In the genomic region with DNA sequence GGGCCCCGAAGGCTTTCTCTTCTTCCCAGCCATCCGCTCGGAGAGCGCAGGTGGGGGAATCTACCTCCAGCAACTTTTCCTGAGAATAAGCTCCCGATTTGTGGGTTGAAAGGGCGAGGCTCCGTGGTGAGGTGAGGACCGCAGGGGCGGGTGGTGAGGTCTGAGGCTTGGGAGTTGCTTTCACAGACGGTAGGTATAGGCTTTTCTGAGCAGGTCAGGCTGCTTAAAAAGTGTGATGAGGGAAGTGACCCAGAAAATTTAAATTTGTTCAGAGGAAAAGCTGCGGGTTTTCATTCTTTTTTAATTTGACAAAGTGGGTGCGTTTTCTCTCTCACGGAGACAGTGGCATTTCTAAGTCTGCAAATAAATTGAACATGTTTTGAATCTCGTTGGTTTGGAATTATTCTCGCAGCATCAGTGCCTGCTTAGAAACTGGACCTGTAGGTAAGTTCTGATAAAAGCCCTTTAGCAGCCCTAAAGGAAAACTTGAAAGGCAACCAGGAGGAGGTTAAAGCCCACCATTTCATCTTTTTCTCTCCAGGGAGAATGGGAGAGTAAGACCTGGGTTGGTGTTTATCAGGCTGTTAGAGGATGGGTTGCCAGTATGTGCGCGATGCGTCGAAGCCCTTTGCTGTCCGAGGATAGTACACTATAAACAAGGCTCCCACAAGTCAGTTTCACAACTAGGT, we compare ENCODE assay signal across 8 mouse cellular contexts. TPM values are rescaled to one million over a fixed set of nuclear protein-coding genes. Genes with fewer than 3 reads are reported as not detected.
A peak's percentile ranks its signal among the peaks of the same experiment; 100 is the strongest.
DNase-seq lines count a peak whose midpoint lies in the region; ATAC-seq lines count a peak whose summit lies in the region.

No protein-coding gene starts in this region.

- ATAC-seq in kidney, embryonic 16.5 days (ENCODE audit: low FRiP score, low TSS enrichment), result no peak
- no peak for ATAC-seq in embryonic facial prominence, embryonic 15.5 days (ENCODE audit: insufficient number of reproducible peaks, low FRiP score, low TSS enrichment, low read depth)
- ATAC-seq in intestine, embryonic 15.5 days, result no peak
- no peak for ATAC-seq in neural tube, embryonic 11.5 days (ENCODE audit: insufficient read depth, low FRiP score, low TSS enrichment)

- H3K4me2 ChIP-seq in kidney, embryonic 16.5 days (replicated peaks; ENCODE audit: low read depth, low read length), result peak overlapping the region; percentile 96
- H3K4me2 ChIP-seq in embryonic facial prominence, embryonic 15.5 days (replicated peaks), result peak overlapping the region; percentile 95
- H3K4me2 ChIP-seq in intestine, embryonic 15.5 days (replicated peaks), result peak overlapping the region; percentile 97
- H3K4me2 ChIP-seq in neural tube, embryonic 11.5 days (ENCODE audit: low read depth), result peak overlapping the region; percentile 94

- no peak for DNase-seq in kidney, postnatal 14 days
- DNase-seq in neural tube, embryonic 11.5 days (ENCODE audit: low spot score), result peak; percentile 11
- no peak for DNase-seq in urinary bladder, postnatal 36 days (ENCODE audit: low spot score in 2 of 2)
- DNase-seq in cerebellum, postnatal 14 days, result no peak
- DNase-seq in layer of hippocampus, adult 11-12 months (ENCODE audit: low spot score), result no peak

- 19% methylated on average over 20 of the region's 20 CpGs for WGBS in kidney, embryonic 16.5 days
- WGBS in embryonic facial prominence, embryonic 15.5 days, result 18% methylated on average over 20 of the region's 20 CpGs
- 19% methylated on average over 20 of the region's 20 CpGs for WGBS in intestine, embryonic 15.5 days
- WGBS in neural tube, embryonic 11.5 days, result 19% methylated on average over 20 of the region's 20 CpGs

- H3K9ac ChIP-seq in kidney, embryonic 16.5 days (replicated peaks; ENCODE audit: low read length), result peak overlapping the region; percentile 68
- peak overlapping the region; percentile 29; the same call in 1 of the 2 replicates for H3K9ac ChIP-seq in embryonic facial prominence, embryonic 15.5 days
- no peak overlapping the region for H3K9ac ChIP-seq in intestine, embryonic 15.5 days
- no peak overlapping the region for H3K9ac ChIP-seq in neural tube, embryonic 11.5 days (ENCODE audit: low read length)

- H3K4me3 ChIP-seq in kidney, embryonic 16.5 days (ENCODE audit: low read length), result peak overlapping the region; percentile 64
- peak overlapping the region; percentile 60 for H3K4me3 ChIP-seq in embryonic facial prominence, embryonic 15.5 days (replicated peaks)
- H3K4me3 ChIP-seq in intestine, embryonic 15.5 days (replicated peaks), result peak overlapping the region; percentile 58
- H3K4me3 ChIP-seq in neural tube, embryonic 11.5 days (ENCODE audit: low read depth, low read length), result peak overlapping the region; percentile 58

- H3K36me3 ChIP-seq in kidney, embryonic 16.5 days (ENCODE audit: insufficient read depth, low read length), result no peaks in the 10 kb centered on the region
- no peaks in the 10 kb centered on the region for H3K36me3 ChIP-seq in embryonic facial prominence, embryonic 15.5 days
- no peaks in the 10 kb centered on the region for H3K36me3 ChIP-seq in intestine, embryonic 15.5 days
- H3K36me3 ChIP-seq in neural tube, embryonic 11.5 days (ENCODE audit: control insufficient read depth, insufficient read depth, low read length), result no peaks in the 10 kb centered on the region

- peaks cover 6% of the 10 kb centered on the region for H3K4me1 ChIP-seq in kidney, embryonic 16.5 days (ENCODE audit: insufficient read depth, low read length)
- H3K4me1 ChIP-seq in embryonic facial prominence, embryonic 15.5 days, result peaks cover 10% of the 10 kb centered on the region
- H3K4me1 ChIP-seq in intestine, embryonic 15.5 days (replicated peaks), result peaks cover 9% of the 10 kb centered on the region
- no peaks in the 10 kb centered on the region for H3K4me1 ChIP-seq in neural tube, embryonic 11.5 days (ENCODE audit: control insufficient read depth, insufficient read depth, low read length)

- peaks cover 38% of the 10 kb centered on the region for H3K27me3 ChIP-seq in kidney, embryonic 16.5 days (ENCODE audit: insufficient read depth, low read length)
- peaks cover 34% of the 10 kb centered on the region for H3K27me3 ChIP-seq in embryonic facial prominence, embryonic 15.5 days
- H3K27me3 ChIP-seq in intestine, embryonic 15.5 days (replicated peaks), result peaks cover 20% of the 10 kb centered on the region
- peaks cover 35% of the 10 kb centered on the region for H3K27me3 ChIP-seq in neural tube, embryonic 11.5 days (ENCODE audit: control insufficient read depth, insufficient read depth, low read length)

- no peaks in the 10 kb centered on the region for H3K9me3 ChIP-seq in kidney, embryonic 16.5 days (ENCODE audit: low read length)
- no peaks in the 10 kb centered on the region for H3K9me3 ChIP-seq in embryonic facial prominence, embryonic 15.5 days (replicated peaks)
- no peaks in the 10 kb centered on the region for H3K9me3 ChIP-seq in intestine, embryonic 15.5 days
- H3K9me3 ChIP-seq in neural tube, embryonic 11.5 days (ENCODE audit: control insufficient read depth, low read length), result no peaks in the 10 kb centered on the region

- no peak overlapping the region for H3K27ac ChIP-seq in kidney, embryonic 16.5 days (ENCODE audit: low read length)
- no peak overlapping the region for H3K27ac ChIP-seq in embryonic facial prominence, embryonic 15.5 days (replicated peaks)
- H3K27ac ChIP-seq in intestine, embryonic 15.5 days, result no peak overlapping the region
- H3K27ac ChIP-seq in neural tube, embryonic 11.5 days (ENCODE audit: low read depth, low read length), result no peak overlapping the region

RNA-seq across cellular contexts. Expression of gene Rgs6, which starts 29.7 kb away (rescaled TPM):
- polyA plus RNA-seq in kidney, embryonic 16.5 days (2015; fragmentation: Nextera tagmentation; extraction: Ambion mirVana), result 2.6 and 2.7 TPM in 2 replicates
- polyA plus RNA-seq in embryonic facial prominence, embryonic 15.5 days (2015; fragmentation: Nextera tagmentation; extraction: Ambion mirVana), result 4.5 and 5.3 TPM in 2 replicates
- polyA plus RNA-seq in intestine, embryonic 15.5 days (2015; fragmentation: Nextera tagmentation; extraction: Ambion mirVana), result 1.7 and 1.9 TPM in 2 replicates
- polyA plus RNA-seq in neural tube, embryonic 11.5 days (2014; fragmentation: Nextera tagmentation; extraction: Ambion mirVana), result 0.45 and 0.69 TPM in 2 replicates

Comparison
In these comparisons a context has a peak if more than half of its experiments do, and no peak if none do; other contexts are left out.
1. H3K9ac ChIP-seq: peak in kidney, embryonic 16.5 days (single experiment) and embryonic facial prominence, embryonic 15.5 days (single experiment); none in intestine, embryonic 15.5 days (single experiment) and neural tube, embryonic 11.5 days (single experiment).
2. Peak in every context shown above with its lines, with median percentiles within 50 percentile points of each other: H3K4me2 ChIP-seq and H3K4me3 ChIP-seq.